Mouse (Mus musculus) MEL (cell line): ENCODE data around the gene Zscan22.

Experiments
- CTCF ChIP-seq, 3 experiments: IDR thresholded peaks in 2 of 3; conservative IDR thresholded peaks in 1 of 3; 2 replicates each; pipeline ENCODE4 v1.5.1; 2011 to 2012; ENCODE audit warnings: low read length in 3 of 3, low read depth in 2 of 3, mild to moderate bottlenecking in 2 of 3, improper control_type of control experiment in 1 of 3, inconsistent platforms in 1 of 3, mixed read lengths in 1 of 3, moderate library complexity in 1 of 3; ENCODE audit not compliant: control insufficient read depth in 1 of 3, insufficient read depth in 1 of 3, poor library complexity in 1 of 3, severe bottlenecking in 1 of 3
- ZNF384 ChIP-seq: IDR thresholded peaks from 2 replicates; pipeline ENCODE4 v1.6.1; 2012; ENCODE audit warnings: low read depth, mild to moderate bottlenecking, inconsistent platforms, low read length, improper control_type of control experiment

- TF ChIP-seq ZNF384 = no peak
- no peak for TF ChIP-seq CTCF (IDR thresholded peaks at IDR 0.05 in 2 of 3, conservative IDR thresholded peaks at IDR 0.05 in 1 of 3; ENCODE audit: control insufficient read depth in 1 of 3, insufficient read depth in 1 of 3, low read depth in 2 of 3, low read length in 3 of 3, poor library complexity in 1 of 3, severe bottlenecking in 1 of 3)
Observed at GRCm38 (mm10) chr7:12890928-12891327, 6.7 kb upstream of the Zscan22 start.
